Mouse (Mus musculus): Measurements from ENCODE around the gene Fam199x. TPM values are rescaled to one million over a fixed set of nuclear protein-coding genes. Genes with fewer than 3 reads are reported as not detected.

Fam199x gene
- total RNA-seq, 2 experiments from 2014 or later, result 9.7 to 10.3 TPM

Other genes starting within 250 kb of the Fam199x start
- gene Plp1, start 226.9 kb upstream of the Fam199x start, total RNA-seq (2021), result 1,000 to 10,000 TPM; 1,032 to 1,112 TPM
- 10 to 100 TPM; 16.8 to 29.6 TPM for gene Rab9b, start 180.8 kb upstream of the Fam199x start, total RNA-seq (2021)
- gene H2bfm, start 122.3 kb upstream of the Fam199x start, total RNA-seq (2021), result not detected
- 10 to 100 TPM; 17.3 to 55.7 TPM for gene Tmsb15b2, start 74.1 kb upstream of the Fam199x start, total RNA-seq (2021)
- gene Tmsb15l, start 72.7 kb upstream of the Fam199x start, total RNA-seq (2021), result 1 to 10 TPM; 2.9 to 4.3 TPM
- 1 to 10 TPM; 6.8 to 8.8 TPM for gene Tmsb15b1, start 72.7 kb upstream of the Fam199x start, total RNA-seq (2021)
- 100 to 1,000 TPM; 229 to 257 TPM for gene Zcchc18, start 56.4 kb upstream of the Fam199x start, total RNA-seq (2021)
- gene Slc25a53, start 11.3 kb upstream of the Fam199x start, total RNA-seq (2021), result 10 to 100 TPM; 25.5 to 35.7 TPM
- not detected for gene Esx1, start 72.5 kb downstream of the Fam199x start, total RNA-seq (2021)

All from layer of hippocampus, postnatal 14 days (tissue).